Mouse (Mus musculus) left cerebral cortex, postnatal 14 days (tissue): ENCODE measurements around the gene Senp6. TPM values are rescaled to one million over a fixed set of nuclear protein-coding genes. Genes with fewer than 3 reads are reported as not detected.

ENCODE experiments used
- total RNA-seq, 2 experiments: library from RNA; stranded (reverse); gene quantifications; 2 replicates each; pipeline ENCODE4 v1.2.3; 2021

Senp6 gene
- total RNA-seq, 2 experiments from 2014 or later, result 95.9 to 97.9 TPM

Other genes with a start within 250 kb of the Senp6 start
- 10 to 100 TPM; 17.8 to 20.9 TPM for gene Filip1, start 54.1 kb upstream of the Senp6 start, total RNA-seq
- gene Myo6, start 98.1 kb downstream of the Senp6 start, total RNA-seq, result 10 to 100 TPM; 57.5 to 60.0 TPM